Mouse (Mus musculus) small intestine, adult 2 months (tissue): ENCODE measurements around the gene Hoxd11. TPM values are rescaled to one million over a fixed set of nuclear protein-coding genes. Genes with fewer than 3 reads are reported as not detected.

Experiments
- H3K27ac ChIP-seq: fragments of 200-500 bp; 2 replicates; pipeline ENCODE4 v1.5.1; 2012; ENCODE audit warnings: low read depth, low read length, control low read depth, inconsistent platforms; ENCODE audit not compliant: insufficient read depth
- H3K27me3 ChIP-seq: fragments of 200-500 bp; 2 replicates; pipeline ENCODE4 v1.6.1; 2012; ENCODE audit warnings: mild to moderate bottlenecking, moderate library complexity, low read length, inconsistent platforms; ENCODE audit not compliant: control insufficient read depth, insufficient read depth
- H3K36me3 ChIP-seq: fragments of 200-500 bp; 2 replicates; pipeline ENCODE4 v1.6.1; 2012; ENCODE audit warnings: mild to moderate bottlenecking, low read length, control low read depth, inconsistent platforms; ENCODE audit not compliant: control insufficient read depth, insufficient read depth
- H3K4me1 ChIP-seq: fragments of 200-500 bp; 2 replicates; pipeline ENCODE4 v1.6.1; 2012; ENCODE audit warnings: low read length, inconsistent platforms, mixed read lengths; ENCODE audit not compliant: control insufficient read depth, insufficient read depth, insufficient read length
- H3K4me3 ChIP-seq: fragments of 200-500 bp; 2 replicates; pipeline ENCODE4 v1.5.1; 2012; ENCODE audit warnings: low read depth, mild to moderate bottlenecking, control low read depth, inconsistent platforms, low read length, moderate library complexity
- CTCF ChIP-seq: fragments of 200-500 bp; IDR thresholded peaks from 2 replicates; pipeline ENCODE4 v1.5.1; 2012; ENCODE audit warnings: low read depth, mild to moderate bottlenecking, control low read depth, inconsistent platforms, low read length, moderate library complexity, mixed read lengths; ENCODE audit not compliant: insufficient replicate concordance, insufficient read length; ENCODE audit errors: extremely low read depth
- POLR2A ChIP-seq: fragments of 200-500 bp; IDR thresholded peaks from 2 replicates; pipeline ENCODE4 v1.6.1; 2012; ENCODE audit warnings: low read depth, mild to moderate bottlenecking, control low read depth, inconsistent platforms, low read length, moderate library complexity
- WGBS: fragments of 180-500 bp; shearing (Covaris S2); methylation state at CpG from one replicate; pipeline ENCODE4 v1.1.7; 2018; 5-methylcytosine and 5-hydroxymethylcytosine counted together
- polyA plus RNA-seq: library from polyadenylated mRNA; depleted of rRNA; stranded (reverse); fragments of >200 nt; gene quantifications from 2 replicates; pipeline ENCODE4 v1.2.3, GENCODE M21; 2012; rRNA removed

The Hoxd11 gene
- polyA plus RNA-seq: not detected in 2 replicates

DNA sequence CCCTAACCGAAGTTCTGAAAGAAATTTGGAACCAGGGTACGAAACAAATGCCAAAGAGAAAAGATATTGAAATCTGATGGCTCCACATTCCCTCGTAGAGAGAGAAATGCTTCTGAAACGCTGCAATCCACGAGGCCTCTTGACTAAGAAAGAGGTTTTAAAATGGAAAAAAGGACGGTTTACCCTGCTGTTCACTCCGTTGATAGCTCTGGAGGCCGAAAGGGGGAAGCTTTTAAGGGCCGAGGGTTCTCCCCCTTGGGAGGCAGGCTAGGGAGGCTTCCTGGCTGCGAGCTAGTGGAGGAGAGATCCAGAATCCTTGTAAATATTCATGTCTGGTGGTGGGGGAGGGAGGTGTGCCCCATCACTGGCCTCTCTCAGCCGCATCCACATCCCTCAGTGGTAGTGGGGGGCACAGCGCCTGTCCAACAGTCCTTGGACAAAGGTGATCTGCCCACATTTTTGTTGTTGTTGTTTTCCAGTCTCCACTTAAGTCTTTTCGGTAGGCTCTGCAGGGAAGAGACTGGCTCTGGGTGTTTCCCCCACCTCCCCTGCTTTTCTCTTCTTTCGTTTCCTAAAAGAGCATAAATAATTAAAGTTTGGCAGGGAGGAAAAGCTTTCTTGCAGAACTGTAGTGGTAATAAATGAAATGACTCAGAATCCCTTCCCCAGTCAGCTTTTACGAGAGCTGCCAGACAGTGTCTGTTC, at the start of gene Hoxd11:
Hoxd11 (plus strand) TSS at position 667 of the 705 bp plus-strand sequence.
- peaks cover 93% of the 10 kb centered on the region for H3K27me3 ChIP-seq
- peaks cover 3% of the 10 kb centered on the region; the same call in 1 of the 2 replicates for H3K4me1 ChIP-seq
- H3K27ac ChIP-seq: no peak within 1 kb of the TSS
- TF ChIP-seq CTCF (no peak), POLR2A (no peak)
- WGBS: 5% methylated on average over 15 of the region's 15 CpGs
- no peaks in the 10 kb centered on the region for H3K36me3 ChIP-seq
- H3K4me3 ChIP-seq: no peak within 1 kb of the TSS

GRCm38 (mm10) chr2:74635412-74635811, 43.9 kb upstream of the Hoxd11 start:
- WGBS: 69% methylated on average over 4 of the region's 4 CpGs
- TF ChIP-seq CTCF: no peak
- TF ChIP-seq POLR2A: no peak
- 0 out of 2 replicates have a peak, but pooled peaks cover 2% of the 10 kb centered on the region for H3K27me3 ChIP-seq
- H3K4me1 ChIP-seq: no peaks in the 10 kb centered on the region
- no peak overlapping the region for H3K27ac ChIP-seq
- no peak overlapping the region for H3K4me3 ChIP-seq
- no peaks in the 10 kb centered on the region for H3K36me3 ChIP-seq

GRCm38 (mm10) chr2:74642431-74642830, 36.9 kb upstream of the Hoxd11 start:
- Histone ChIP-seq H3K27ac (no peak overlapping the region), H3K4me3 (no peak overlapping the region), H3K4me1 (no peaks in the 10 kb centered on the region), H3K36me3 (no peaks in the 10 kb centered on the region), H3K27me3 (peaks cover 6% of the 10 kb centered on the region)
- no peak for TF ChIP-seq CTCF
- TF ChIP-seq POLR2A: no peak
- WGBS: 54% methylated on average over 5 of the region's 5 CpGs

DNA sequence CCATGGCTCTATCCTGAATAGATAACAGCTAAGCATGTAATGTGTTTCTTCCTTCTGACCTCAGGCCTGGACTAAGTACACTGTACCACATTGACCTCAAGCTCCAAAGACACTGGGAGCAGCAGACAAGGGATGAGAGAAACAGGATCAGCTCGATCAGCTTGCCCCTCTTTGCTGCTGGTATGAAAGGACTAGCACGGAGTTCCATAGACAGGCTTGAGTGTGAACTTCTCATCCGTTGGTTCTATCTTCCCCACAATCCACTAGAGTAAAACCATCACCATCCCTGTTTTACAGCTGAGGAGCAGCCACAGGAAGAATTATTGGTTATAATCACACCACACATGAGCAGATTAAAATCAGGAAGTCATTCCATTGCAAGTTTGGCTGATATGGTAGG, 33.7 kb upstream of the Hoxd11 start:
- no peak for TF ChIP-seq CTCF
- no peak for TF ChIP-seq POLR2A
- Histone ChIP-seq H3K4me1 (no peaks in the 10 kb centered on the region), H3K27me3 (peaks cover 35% of the 10 kb centered on the region), H3K27ac (no peak overlapping the region), H3K4me3 (no peak overlapping the region), H3K36me3 (no peaks in the 10 kb centered on the region)
- WGBS: 78% methylated on average over 3 of the region's 3 CpGs

DNA sequence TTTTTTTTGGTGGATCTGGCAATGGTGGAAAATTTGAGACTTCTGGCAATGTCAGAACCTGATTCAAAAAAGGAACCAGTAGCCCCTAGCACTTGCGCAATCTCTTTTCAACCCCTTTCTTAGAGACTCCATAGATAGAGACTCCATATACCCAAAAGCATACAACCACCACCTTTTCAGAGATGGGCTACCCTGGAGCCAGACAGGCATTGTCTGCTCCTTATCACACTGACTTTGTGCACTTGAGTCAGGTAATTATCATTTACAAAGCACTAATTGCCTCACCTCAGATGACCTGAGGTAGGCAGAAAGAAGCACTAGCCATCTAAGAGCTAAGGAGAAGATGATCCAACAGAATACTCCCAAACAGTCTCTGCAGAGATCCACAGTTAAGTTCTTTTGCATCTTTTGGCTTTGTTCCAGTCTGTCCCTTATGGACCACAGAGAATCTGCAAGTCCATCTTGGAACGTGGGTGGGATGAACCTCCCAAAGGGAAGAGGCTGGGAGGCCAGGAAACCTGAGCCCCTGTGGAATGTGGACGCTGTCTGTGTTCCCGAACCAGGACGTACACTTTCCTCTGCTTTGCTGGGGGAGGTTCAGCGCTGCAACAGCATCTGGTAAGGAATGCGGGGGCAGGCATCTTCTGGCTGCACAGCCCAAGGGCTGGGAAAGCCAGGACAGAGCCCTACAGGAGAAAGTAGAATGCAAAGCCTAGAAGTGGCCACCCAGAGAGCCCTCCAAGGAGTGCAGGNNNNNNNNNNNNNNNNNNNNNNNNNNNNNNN, 32.1 kb upstream of the Hoxd11 start:
- Histone ChIP-seq H3K4me3 (no peak overlapping the region), H3K27me3 (peaks cover 46% of the 10 kb centered on the region), H3K4me1 (no peaks in the 10 kb centered on the region), H3K36me3 (no peaks in the 10 kb centered on the region), H3K27ac (no peak overlapping the region)
- TF ChIP-seq POLR2A: no peak
- no peak for TF ChIP-seq CTCF
- 20% methylated on average over 7 of the region's 7 CpGs for WGBS

DNA sequence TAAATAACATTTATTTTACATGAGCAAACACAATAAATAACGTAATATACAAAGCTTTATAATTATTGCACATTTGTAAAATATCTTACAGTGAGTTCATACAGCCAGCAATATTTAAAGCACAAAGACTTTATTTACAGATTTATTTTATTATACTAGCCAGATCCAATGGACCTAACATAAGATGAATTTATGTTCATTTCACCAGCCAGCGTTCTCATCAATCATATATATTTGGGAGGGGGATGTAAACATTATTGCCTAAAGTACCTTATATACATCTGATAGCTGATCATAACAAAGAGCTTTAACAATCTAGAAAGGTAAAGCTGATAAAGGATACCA, 26.4 kb upstream of the Hoxd11 start:
- Histone ChIP-seq H3K4me1 (peaks cover 8% of the 10 kb centered on the region; the same call in 1 of the 2 replicates), H3K27ac (no peak overlapping the region), H3K36me3 (no peaks in the 10 kb centered on the region), H3K4me3 (no peak overlapping the region), H3K27me3 (peaks cover 80% of the 10 kb centered on the region)
- 39% methylated on average over 2 of the region's 2 CpGs for WGBS
- TF ChIP-seq CTCF (no peak), POLR2A (no peak)

- H3K27me3 ChIP-seq: peaks cover 81% of the 10 kb centered on the region
- TF ChIP-seq POLR2A: no peak
- TF ChIP-seq CTCF: no peak
- no peak overlapping the region for H3K4me3 ChIP-seq
- no peak overlapping the region for H3K27ac ChIP-seq
- peaks cover 8% of the 10 kb centered on the region; the same call in 1 of the 2 replicates for H3K4me1 ChIP-seq
- 21% methylated on average over 17 of the region's 17 CpGs for WGBS
- no peaks in the 10 kb centered on the region for H3K36me3 ChIP-seq
Measured at GRCm38 (mm10) chr2:74653781-74654535, 25.4 kb upstream of the Hoxd11 start.
